Mouse (Mus musculus): Measurements from ENCODE around the gene Glyctk.

Gene Glyctk

GRCm38 (mm10) chr9:106144176-106144575, 13.8 kb downstream of the Glyctk start:
- no peak for DNase-seq

- DNase-seq: peak; percentile 87
These were observed 16.0 kb downstream of the Glyctk start for GRCm38 (mm10) chr9:106141955-106142354.

DNA sequence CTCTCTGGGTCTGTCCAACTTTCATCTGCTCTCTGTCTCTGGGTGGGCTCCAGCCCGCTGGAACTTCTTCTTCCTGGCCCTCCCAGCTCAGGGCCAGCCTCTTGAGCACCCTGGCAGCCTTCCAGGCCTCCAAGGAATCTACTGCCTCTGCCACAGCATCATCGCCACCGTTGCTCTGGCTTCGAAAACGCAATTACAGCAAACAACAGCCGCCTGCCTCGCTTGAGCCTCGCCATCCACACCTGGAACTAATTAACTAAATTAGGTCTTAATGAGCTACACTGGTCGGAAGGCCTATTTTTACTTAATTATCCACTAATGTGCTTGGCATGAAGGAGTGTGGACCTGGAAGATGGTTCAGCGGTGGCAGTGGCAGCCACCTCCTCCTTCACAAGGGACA, 18.2 kb downstream of the Glyctk start:
- peak; percentile 38 for DNase-seq

DNA sequence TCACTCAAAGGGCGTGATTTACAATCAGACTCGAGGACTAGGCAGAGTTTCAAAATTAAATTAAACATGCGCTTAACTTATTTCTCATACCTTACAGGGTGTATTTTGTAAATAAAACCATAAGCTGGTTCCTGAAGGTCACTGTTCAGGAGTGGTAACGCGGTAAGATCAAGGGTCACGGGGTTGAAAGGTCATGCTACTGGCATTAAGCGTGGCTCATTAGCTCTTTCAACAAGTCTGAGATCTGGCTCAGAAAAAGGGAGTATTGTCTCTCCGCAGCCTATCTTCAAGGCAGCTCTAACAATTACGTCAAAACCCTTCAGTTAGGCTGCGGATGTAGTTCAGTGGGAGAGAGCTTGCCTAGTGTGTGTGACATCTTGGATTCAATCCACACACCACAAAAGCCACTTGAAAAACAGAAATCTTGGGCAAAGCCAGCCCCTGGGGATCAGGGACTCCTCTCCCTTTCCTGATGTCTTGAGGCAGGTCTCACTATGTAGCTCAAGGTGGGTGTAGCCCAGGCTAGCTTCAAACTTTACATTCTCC, 20.2 kb downstream of the Glyctk start:
- no peak for DNase-seq

DNA sequence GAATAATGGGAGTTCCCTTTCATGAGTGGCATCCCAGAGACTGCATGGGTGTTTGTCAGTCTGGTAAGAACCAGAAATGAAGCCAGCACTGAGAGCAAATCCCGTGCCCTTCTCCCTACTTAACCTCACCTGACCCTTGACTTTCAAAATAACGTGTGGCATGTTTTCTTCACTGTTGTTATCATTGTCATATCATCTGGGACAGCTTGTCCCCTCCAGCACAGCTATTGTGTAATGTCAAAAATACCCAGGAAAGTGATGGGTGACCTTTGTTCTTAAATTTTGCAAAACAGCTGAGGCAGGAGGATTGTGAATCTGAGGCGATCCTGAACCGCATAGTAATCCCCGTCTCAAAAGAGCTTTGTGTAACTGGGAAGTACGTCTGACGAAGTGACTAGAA, 27.7 kb downstream of the Glyctk start:
- DNase-seq: no peak

DNA sequence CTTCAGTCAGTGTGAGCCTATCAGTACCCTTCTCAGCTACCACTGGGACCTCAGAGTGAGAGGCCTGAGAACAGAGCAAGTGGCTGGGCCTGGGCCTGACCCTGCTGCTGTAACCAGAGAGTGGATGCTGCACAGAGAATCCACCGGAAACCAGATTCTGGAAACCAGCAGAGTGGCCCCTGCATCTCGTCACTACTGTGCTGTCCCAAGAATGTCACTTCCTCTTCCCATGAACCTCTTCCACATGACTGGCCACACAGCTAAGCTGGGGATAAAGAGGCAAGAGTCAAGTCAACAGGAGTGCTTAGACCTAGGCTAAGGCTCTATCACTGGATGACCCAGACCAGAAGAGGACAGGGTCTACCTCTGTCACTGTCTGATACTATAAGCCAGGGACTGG, 28.9 kb downstream of the Glyctk start:
- DNase-seq: no peak

GRCm38 (mm10) chr9:106126786-106127251, 31.1 kb downstream of the Glyctk start:
- no peak for DNase-seq

- no peak for DNase-seq
These were observed 34.3 kb downstream of the Glyctk start for GRCm38 (mm10) chr9:106123599-106123998.

- DNase-seq: no peak
These were observed 38.9 kb downstream of the Glyctk start for GRCm38 (mm10) chr9:106119075-106119474.

DNA sequence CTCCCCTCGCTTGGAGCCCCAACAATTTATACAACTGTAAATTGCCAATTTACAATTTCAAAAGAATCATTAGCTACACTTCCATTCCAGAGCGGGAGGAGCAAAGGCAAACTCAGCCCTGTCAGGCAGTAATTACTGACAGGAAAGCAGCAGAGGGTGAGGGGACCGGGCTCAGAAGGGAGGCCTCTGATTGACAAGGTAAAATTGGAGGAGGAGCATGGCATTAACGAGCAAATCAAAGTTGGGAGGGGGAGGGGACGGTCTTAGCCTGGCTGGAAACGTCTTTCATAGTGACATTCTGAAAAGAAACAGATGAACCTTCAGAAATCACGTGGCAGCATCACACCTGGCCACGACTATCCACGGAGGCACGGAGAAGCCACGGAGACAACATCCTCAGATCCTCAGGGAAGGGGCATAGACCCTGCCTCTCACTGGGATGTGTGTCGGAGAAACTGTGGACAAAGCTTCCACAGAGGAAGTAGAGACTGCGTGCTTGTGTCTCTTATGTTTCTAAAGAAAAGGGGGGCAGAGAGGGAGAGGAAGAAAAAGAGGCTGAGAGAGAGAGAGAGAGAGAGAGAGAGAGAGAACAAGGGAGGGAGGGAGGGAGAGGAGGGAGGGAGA, 42.0 kb downstream of the Glyctk start:
- no peak for DNase-seq

DNA sequence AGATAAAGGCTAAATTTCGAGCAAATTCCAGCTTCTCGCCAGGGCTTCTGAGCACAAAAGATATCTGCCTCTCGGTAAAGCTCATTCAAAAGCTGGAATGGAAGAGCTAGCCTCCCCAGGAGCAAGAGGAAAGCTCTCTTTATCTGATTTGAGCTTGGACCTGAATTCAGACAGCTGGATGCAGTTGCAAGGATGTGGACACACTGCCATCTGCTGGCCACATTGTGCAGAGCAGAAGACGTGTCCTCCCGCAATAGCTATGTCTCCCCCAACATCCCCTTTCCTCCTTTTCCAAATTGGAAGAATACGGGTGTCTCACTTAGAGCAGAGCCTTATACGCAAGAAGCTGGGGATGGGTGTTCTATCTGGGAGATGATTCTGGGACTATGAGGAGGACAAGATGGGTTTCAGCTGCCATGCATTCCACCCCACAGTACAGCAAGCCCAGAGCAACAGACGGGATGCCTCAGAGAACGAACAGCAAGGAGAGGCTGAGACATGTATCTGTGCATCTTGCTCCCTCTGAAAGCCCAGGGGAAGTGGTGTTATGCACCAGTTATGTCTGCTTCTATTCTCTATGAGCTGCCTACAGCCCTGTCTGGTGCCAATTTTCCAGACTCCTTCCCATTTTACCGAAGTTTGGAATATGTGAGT, 45.0 kb downstream of the Glyctk start:
- DNase-seq: peak; percentile 33

DNA sequence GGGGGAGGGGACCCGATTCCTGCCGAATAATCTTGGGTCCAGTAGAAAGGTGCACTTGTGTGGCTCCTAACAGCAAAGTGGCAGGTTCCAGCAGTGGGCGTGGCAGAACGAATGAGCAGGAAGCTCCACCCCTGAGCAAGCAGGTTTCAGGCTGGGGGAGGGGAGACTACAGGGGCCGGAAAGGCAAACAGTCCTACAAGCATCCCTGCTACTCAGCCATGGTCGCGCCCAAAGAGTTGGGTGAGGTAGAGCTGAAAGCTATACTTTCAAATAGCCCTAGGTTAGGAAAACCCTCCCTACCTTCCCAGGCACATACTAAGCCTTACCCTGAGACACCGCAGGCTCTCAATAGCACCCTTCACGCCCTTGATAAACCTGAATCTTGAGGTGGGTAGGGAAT, 51.7 kb downstream of the Glyctk start:
- no peak for DNase-seq

DNA sequence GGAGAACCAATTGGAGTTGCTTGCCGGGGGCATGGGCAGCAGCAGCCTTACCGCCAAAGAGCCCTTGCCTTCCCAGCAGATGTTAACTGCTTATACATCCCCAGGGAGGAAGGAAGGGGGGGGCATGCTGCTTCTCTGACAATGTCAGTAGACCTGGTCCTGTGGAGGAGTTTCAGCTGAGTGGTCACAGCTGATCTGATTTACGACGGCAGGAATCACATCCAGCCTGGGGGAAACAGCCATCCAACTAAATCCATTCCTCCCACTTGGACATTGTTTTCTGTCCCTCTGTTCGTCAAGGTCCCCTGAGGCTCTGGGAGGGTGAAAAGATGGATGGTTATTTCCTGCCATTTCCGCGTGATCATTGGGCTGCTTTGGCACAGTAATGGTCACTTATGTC, 53.5 kb downstream of the Glyctk start:
- no peak for DNase-seq
